Mouse (Mus musculus) liver, adult 2 months (tissue): ENCODE data around the gene Lrmp.

Experiments used
- CTCF ChIP-seq: fragments of 200-500 bp; IDR thresholded peaks from 2 replicates; pipeline ENCODE4 v1.5.1; 2011; ENCODE audit warnings: low read depth, low read length, control low read depth
- POLR2A ChIP-seq: fragments of 200-500 bp; IDR thresholded peaks from 2 replicates; pipeline ENCODE4 v1.6.1; 2011; ENCODE audit warnings: low read length, control low read depth; ENCODE audit not compliant: insufficient read depth; ENCODE audit errors: extremely low read depth

DNA sequence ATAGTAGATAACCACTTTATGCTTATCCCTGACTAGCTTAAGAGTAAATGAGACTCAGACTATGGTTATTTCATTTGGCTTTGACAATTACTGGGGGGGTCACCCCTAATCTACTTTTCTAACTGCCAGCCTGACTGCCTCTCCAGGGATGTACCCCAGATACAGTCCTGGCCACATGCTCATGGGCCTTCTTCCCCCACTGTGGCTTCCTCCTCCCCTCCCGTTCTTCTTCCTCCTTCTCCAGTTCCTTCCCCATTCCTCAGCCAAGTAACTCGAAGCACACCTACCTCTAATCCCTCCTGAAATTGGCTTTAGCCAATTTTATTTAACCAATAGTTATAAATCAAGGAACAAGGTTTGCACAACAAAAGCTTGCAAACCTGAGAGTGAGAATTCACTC, 45.5 kb upstream of the Lrmp start:
- TF ChIP-seq CTCF (no peak), POLR2A (no peak)
